Mouse (Mus musculus): ENCODE results near the gene Evi2a. TPM values are rescaled to one million over a fixed set of nuclear protein-coding genes. Genes with fewer than 3 reads are reported as not detected.

Gene Evi2a
- total RNA-seq, 1 experiment, result 1.0 TPM

- Histone ChIP-seq H3K4me3 (ENCODE audit: insufficient read depth in 1 of 2, low read depth in 1 of 2, low read length in 2 of 2, poor library complexity in 1 of 2, severe bottlenecking in 1 of 2) (no peak overlapping the region), H3K27ac (ENCODE audit: insufficient read depth, low read depth, low read length, poor library complexity, severe bottlenecking) (no peak overlapping the region), H3K9ac (ENCODE audit: insufficient read depth, low read depth, low read length, poor library complexity, severe bottlenecking) (no peak overlapping the region), H3K4me1 (ENCODE audit: control insufficient read depth in 2 of 2, insufficient read depth in 2 of 2, low read length in 2 of 2, poor library complexity in 1 of 2) (no peaks in the 10 kb centered on the region), H3K36me3 (ENCODE audit: control insufficient read depth, insufficient read depth, low read length, poor library complexity, severe bottlenecking) (no peaks in the 10 kb centered on the region), H3K9me3 (ENCODE audit: control insufficient read depth, insufficient read depth, low read depth, low read length) (no peaks in the 10 kb centered on the region)
- no peak for TF ChIP-seq MAFK (IDR thresholded peaks at IDR 0.05; ENCODE audit: insufficient read depth, low read depth, low read length)
- TF ChIP-seq HCFC1 (IDR thresholded peaks at IDR 0.05; ENCODE audit: borderline replicate concordance, insufficient read depth, low read length), result no peak
- no peak for TF ChIP-seq ZC3H11A (IDR thresholded peaks at IDR 0.05; ENCODE audit: borderline replicate concordance, low read depth, low read length)
- TF ChIP-seq CHD2 (IDR thresholded peaks at IDR 0.05; ENCODE audit: low read depth, low read length), result no peak
- no peak for TF ChIP-seq ZNF384 (IDR thresholded peaks at IDR 0.05; ENCODE audit: low read depth, low read length)
- in situ Hi-C loops (cut with MboI; ENCODE audit: low sequenced_read_pairs in 2 of 2, unreplicated experiment in 2 of 2), result no loop called here
- DNase-seq (ENCODE audit: low read depth, low spot score), result no peak
Observed at GRCm38 (mm10) chr11:79520772-79521171, 9.6 kb downstream of the Evi2a start.

GRCm38 (mm10) chr11:79519878-79520291, 10.5 kb downstream of the Evi2a start:
- in situ Hi-C loops (cut with MboI; ENCODE audit: low sequenced_read_pairs in 2 of 2, unreplicated experiment in 2 of 2), result no loop called here
- no peaks in the 10 kb centered on the region for H3K4me1 ChIP-seq (ENCODE audit: control insufficient read depth in 2 of 2, insufficient read depth in 2 of 2, low read length in 2 of 2, poor library complexity in 1 of 2)

GRCm38 (mm10) chr11:79519299-79519698, 11.1 kb downstream of the Evi2a start:
- TF ChIP-seq HCFC1 (IDR thresholded peaks at IDR 0.05; ENCODE audit: borderline replicate concordance, insufficient read depth, low read length) (no peak), MAFK (IDR thresholded peaks at IDR 0.05; ENCODE audit: insufficient read depth, low read depth, low read length) (no peak), CHD2 (IDR thresholded peaks at IDR 0.05; ENCODE audit: low read depth, low read length) (no peak), ZNF384 (IDR thresholded peaks at IDR 0.05; ENCODE audit: low read depth, low read length) (no peak)
- no peak overlapping the region for H3K4me3 ChIP-seq (ENCODE audit: insufficient read depth in 1 of 2, low read depth in 1 of 2, low read length in 2 of 2, poor library complexity in 1 of 2, severe bottlenecking in 1 of 2)
- H3K4me1 ChIP-seq (ENCODE audit: control insufficient read depth in 2 of 2, insufficient read depth in 2 of 2, low read length in 2 of 2, poor library complexity in 1 of 2), result no peaks in the 10 kb centered on the region
- H3K9me3 ChIP-seq (ENCODE audit: control insufficient read depth, insufficient read depth, low read depth, low read length), result no peaks in the 10 kb centered on the region
- in situ Hi-C loops (cut with MboI; ENCODE audit: low sequenced_read_pairs in 2 of 2, unreplicated experiment in 2 of 2), result no loop called here
- H3K27ac ChIP-seq (ENCODE audit: insufficient read depth, low read depth, low read length, poor library complexity, severe bottlenecking), result no peak overlapping the region
- H3K36me3 ChIP-seq (ENCODE audit: control insufficient read depth, insufficient read depth, low read length, poor library complexity, severe bottlenecking), result no peaks in the 10 kb centered on the region
- no peak for DNase-seq (ENCODE audit: low read depth, low spot score)
- no peak overlapping the region for H3K9ac ChIP-seq (ENCODE audit: insufficient read depth, low read depth, low read length, poor library complexity, severe bottlenecking)

More at GRCm38 (mm10) chr11:79519878-79520291, 10.5 kb downstream of the Evi2a start:
- DNase-seq (ENCODE audit: low read depth, low spot score), result no peak
- Histone ChIP-seq H3K36me3 (ENCODE audit: control insufficient read depth, insufficient read depth, low read length, poor library complexity, severe bottlenecking) (no peaks in the 10 kb centered on the region), H3K27ac (ENCODE audit: insufficient read depth, low read depth, low read length, poor library complexity, severe bottlenecking) (no peak overlapping the region), H3K9me3 (ENCODE audit: control insufficient read depth, insufficient read depth, low read depth, low read length) (no peaks in the 10 kb centered on the region), H3K4me3 (ENCODE audit: insufficient read depth in 1 of 2, low read depth in 1 of 2, low read length in 2 of 2, poor library complexity in 1 of 2, severe bottlenecking in 1 of 2) (no peak overlapping the region), H3K9ac (ENCODE audit: insufficient read depth, low read depth, low read length, poor library complexity, severe bottlenecking) (no peak overlapping the region)
- TF ChIP-seq HCFC1 (IDR thresholded peaks at IDR 0.05; ENCODE audit: borderline replicate concordance, insufficient read depth, low read length), result no peak
- TF ChIP-seq CHD2 (IDR thresholded peaks at IDR 0.05; ENCODE audit: low read depth, low read length), result no peak
- no peak for TF ChIP-seq MAFK (IDR thresholded peaks at IDR 0.05; ENCODE audit: insufficient read depth, low read depth, low read length)
- no peak for TF ChIP-seq ZC3H11A (IDR thresholded peaks at IDR 0.05; ENCODE audit: borderline replicate concordance, low read depth, low read length)
- no peak for TF ChIP-seq ZNF384 (IDR thresholded peaks at IDR 0.05; ENCODE audit: low read depth, low read length)

- Histone ChIP-seq H3K36me3 (ENCODE audit: control insufficient read depth, insufficient read depth, low read length, poor library complexity, severe bottlenecking) (no peaks in the 10 kb centered on the region), H3K9ac (ENCODE audit: insufficient read depth, low read depth, low read length, poor library complexity, severe bottlenecking) (no peak overlapping the region), H3K4me1 (ENCODE audit: control insufficient read depth in 2 of 2, insufficient read depth in 2 of 2, low read length in 2 of 2, poor library complexity in 1 of 2) (no peaks in the 10 kb centered on the region), H3K4me3 (ENCODE audit: insufficient read depth in 1 of 2, low read depth in 1 of 2, low read length in 2 of 2, poor library complexity in 1 of 2, severe bottlenecking in 1 of 2) (no peak overlapping the region), H3K9me3 (ENCODE audit: control insufficient read depth, insufficient read depth, low read depth, low read length) (no peaks in the 10 kb centered on the region), H3K27ac (ENCODE audit: insufficient read depth, low read depth, low read length, poor library complexity, severe bottlenecking) (no peak overlapping the region)
- in situ Hi-C loops (cut with MboI; ENCODE audit: low sequenced_read_pairs in 2 of 2, unreplicated experiment in 2 of 2), result no loop called here
- TF ChIP-seq ZC3H11A (IDR thresholded peaks at IDR 0.05; ENCODE audit: borderline replicate concordance, low read depth, low read length), result no peak
- TF ChIP-seq ZNF384 (IDR thresholded peaks at IDR 0.05; ENCODE audit: low read depth, low read length), result no peak
- TF ChIP-seq MAFK (IDR thresholded peaks at IDR 0.05; ENCODE audit: insufficient read depth, low read depth, low read length), result no peak
- TF ChIP-seq CHD2 (IDR thresholded peaks at IDR 0.05; ENCODE audit: low read depth, low read length), result no peak
- TF ChIP-seq HCFC1 (IDR thresholded peaks at IDR 0.05; ENCODE audit: borderline replicate concordance, insufficient read depth, low read length), result no peak
- DNase-seq (ENCODE audit: low read depth, low spot score), result no peak
Observed at GRCm38 (mm10) chr11:79515798-79516197, 14.6 kb downstream of the Evi2a start.

- Histone ChIP-seq H3K9me3 (ENCODE audit: control insufficient read depth, insufficient read depth, low read depth, low read length) (no peaks in the 10 kb centered on the region), H3K36me3 (ENCODE audit: control insufficient read depth, insufficient read depth, low read length, poor library complexity, severe bottlenecking) (no peaks in the 10 kb centered on the region), H3K4me3 (ENCODE audit: insufficient read depth in 1 of 2, low read depth in 1 of 2, low read length in 2 of 2, poor library complexity in 1 of 2, severe bottlenecking in 1 of 2) (no peak overlapping the region), H3K27ac (ENCODE audit: insufficient read depth, low read depth, low read length, poor library complexity, severe bottlenecking) (no peak overlapping the region), H3K9ac (ENCODE audit: insufficient read depth, low read depth, low read length, poor library complexity, severe bottlenecking) (no peak overlapping the region), H3K4me1 (ENCODE audit: control insufficient read depth in 2 of 2, insufficient read depth in 2 of 2, low read length in 2 of 2, poor library complexity in 1 of 2) (no peaks in the 10 kb centered on the region)
- TF ChIP-seq MAFK (IDR thresholded peaks at IDR 0.05; ENCODE audit: insufficient read depth, low read depth, low read length) (no peak), ZNF384 (IDR thresholded peaks at IDR 0.05; ENCODE audit: low read depth, low read length) (no peak), CHD2 (IDR thresholded peaks at IDR 0.05; ENCODE audit: low read depth, low read length) (no peak), HCFC1 (IDR thresholded peaks at IDR 0.05; ENCODE audit: borderline replicate concordance, insufficient read depth, low read length) (no peak), ZC3H11A (IDR thresholded peaks at IDR 0.05; ENCODE audit: borderline replicate concordance, low read depth, low read length) (no peak)
- in situ Hi-C loops (cut with MboI; ENCODE audit: low sequenced_read_pairs in 2 of 2, unreplicated experiment in 2 of 2), result no loop called here
- DNase-seq (ENCODE audit: low read depth, low spot score), result no peak
Observed at GRCm38 (mm10) chr11:79515331-79515730, 15.1 kb downstream of the Evi2a start.

All from ES-E14 (cell line).